Mouse (Mus musculus): ENCODE results near the gene Tmed9.

GRCm38 (mm10) chr13:55599566-55600540, 26.3 kb downstream of the Tmed9 start, which contains the start of gene B4galt7:
- TF ChIP-seq CTCF (IDR thresholded peaks at IDR 0.05; ENCODE audit: control insufficient read depth, insufficient read depth, insufficient read length): no peak
- no peak for TF ChIP-seq FOSL1 (IDR thresholded peaks at IDR 0.05; ENCODE audit: insufficient read depth, low read length, poor library complexity, severe bottlenecking)
- no peak for TF ChIP-seq MAX (IDR thresholded peaks at IDR 0.05)
- no peak for TF ChIP-seq MYOD1 (IDR thresholded peaks at IDR 0.05; ENCODE audit: control insufficient read depth, insufficient read length, low read depth)
- TF ChIP-seq CEBPB (IDR thresholded peaks at IDR 0.05; ENCODE audit: low read depth): no peak
- no peak for TF ChIP-seq USF1 (IDR thresholded peaks at IDR 0.05; ENCODE audit: low read depth)
